Mouse (Mus musculus) lung, adult 2 months (tissue): ENCODE data around the gene Ibtk.

ENCODE experiments used
- CTCF ChIP-seq: fragments of 200-500 bp; IDR thresholded peaks from 2 replicates; pipeline ENCODE4 v1.5.1; 2011; ENCODE audit warnings: mild to moderate bottlenecking, low read length, control low read depth; ENCODE audit not compliant: insufficient read depth
- POLR2A ChIP-seq: fragments of 200-500 bp; IDR thresholded peaks from 2 replicates; pipeline ENCODE4 v1.6.1; 2011; ENCODE audit warnings: low read depth, mild to moderate bottlenecking, control low read depth, low read length, borderline replicate concordance; ENCODE audit errors: extremely low read depth

DNA sequence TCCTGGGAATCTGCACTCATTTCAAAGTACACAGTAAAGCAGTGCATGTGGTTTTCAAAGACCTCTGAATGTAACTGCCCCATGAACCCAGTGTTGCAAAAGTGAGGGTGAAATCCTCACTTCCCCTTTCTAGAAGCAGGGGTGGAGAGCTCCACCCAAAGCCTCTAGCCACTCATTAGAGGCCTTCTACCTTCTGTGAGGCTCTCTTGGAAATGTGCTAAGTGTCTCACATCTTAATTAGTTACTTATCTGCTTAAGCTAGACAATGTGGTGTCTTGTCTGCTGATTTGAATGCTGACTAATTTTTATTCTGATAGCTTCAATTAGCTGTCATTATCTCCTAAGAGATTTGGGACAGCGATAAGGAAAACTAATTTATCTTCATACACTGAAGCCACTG is 13.3 kb upstream of the Ibtk start:
- TF ChIP-seq CTCF (no peak), POLR2A (no peak)
